Mouse (Mus musculus) left cerebral cortex, adult 8-10 months (tissue): ENCODE data around the gene Usp2. TPM values are rescaled to one million over a fixed set of nuclear protein-coding genes. Genes with fewer than 3 reads are reported as not detected.
A peak's percentile ranks its signal among the peaks of the same experiment; 100 is the strongest.

Experiments used
- DNase-seq, 2 experiments: peaks; one replicate each; pipeline ENCODE4 v3.0.0; 2022; ENCODE audit warnings: low spot score in 2 of 2
- total RNA-seq, 4 experiments: library from RNA; stranded (reverse); gene quantifications; 2 replicates each; pipeline ENCODE4 v1.2.4; 2022

The Usp2 gene
- total RNA-seq, 4 experiments from 2014 or later, result 118 to 172 (median 123) TPM

- DNase-seq, result no peak
Measured at GRCm38 (mm10) chr9:44046426-44046825, 20.4 kb upstream of the Usp2 start.

DNA sequence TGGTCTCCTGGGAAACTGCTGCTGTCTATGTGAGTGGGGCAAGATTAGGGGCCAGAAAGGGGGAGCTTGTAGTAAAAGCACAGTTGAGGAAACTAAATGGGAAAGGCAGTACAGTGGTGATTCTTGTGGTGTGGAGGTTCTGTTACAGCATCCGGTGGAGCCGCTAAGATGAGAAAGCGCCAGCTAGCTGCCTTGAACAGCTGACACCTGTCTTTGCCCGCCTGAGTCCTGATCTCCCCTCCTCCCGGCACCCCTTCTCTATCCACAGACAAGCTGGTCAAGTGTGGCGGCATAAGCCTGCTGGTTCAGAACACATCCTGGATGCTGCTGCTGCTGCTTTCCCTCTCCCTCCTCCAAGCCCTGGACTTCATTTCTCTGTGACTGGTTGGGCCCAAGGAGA lies 19.8 kb upstream of the Usp2 start:
- DNase-seq, result no peak

DNA sequence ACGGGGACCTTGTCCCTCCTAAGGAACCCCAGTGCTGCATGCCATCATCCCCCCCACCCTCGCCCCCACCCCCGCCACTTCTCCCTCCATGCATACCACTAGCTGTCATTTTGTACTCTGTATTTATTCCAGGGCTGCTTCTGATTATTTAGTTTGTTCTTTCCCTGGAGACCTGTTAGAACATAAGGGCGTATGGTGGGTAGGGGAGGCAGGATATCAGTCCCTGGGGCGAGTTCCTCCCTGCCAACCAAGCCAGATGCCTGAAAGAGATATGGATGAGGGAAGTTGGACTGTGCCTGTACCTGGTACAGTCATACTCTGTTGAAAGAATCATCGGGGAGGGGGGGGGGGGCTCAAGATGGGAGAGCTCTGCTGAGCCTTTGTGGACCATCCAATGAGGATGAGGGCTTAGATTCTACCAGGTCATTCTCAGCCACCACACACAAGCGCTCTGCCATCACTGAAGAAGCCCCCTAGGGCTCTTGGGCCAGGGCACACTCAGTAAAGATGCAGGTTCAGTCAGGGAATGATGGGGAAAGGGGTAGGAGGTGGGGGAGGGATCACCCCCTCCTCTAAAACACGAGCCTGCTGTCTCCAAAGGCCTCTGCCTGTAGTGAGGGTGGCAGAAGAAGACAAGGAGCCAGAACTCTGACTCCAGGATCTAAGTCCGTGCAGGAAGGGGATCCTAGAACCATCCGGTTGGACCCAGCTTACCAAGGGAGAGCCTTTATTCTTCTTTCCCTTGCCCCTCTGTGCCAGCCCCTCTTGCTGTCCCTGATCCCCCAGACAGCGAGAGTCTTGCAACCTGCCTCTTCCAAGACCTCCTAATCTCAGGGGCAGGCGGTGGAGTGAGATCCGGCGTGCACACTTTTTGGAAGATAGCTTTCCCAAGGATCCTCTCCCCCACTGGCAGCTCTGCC lies 19.0 kb upstream of the Usp2 start:
- no peak for DNase-seq

- DNase-seq, result peak in 1 of 2 experiments; percentile 49
Measured at GRCm38 (mm10) chr9:44048541-44049380, 18.1 kb upstream of the Usp2 start.

GRCm38 (mm10) chr9:44049381-44050165 lies 17.2 kb upstream of the Usp2 start:
- no peak for DNase-seq

DNA sequence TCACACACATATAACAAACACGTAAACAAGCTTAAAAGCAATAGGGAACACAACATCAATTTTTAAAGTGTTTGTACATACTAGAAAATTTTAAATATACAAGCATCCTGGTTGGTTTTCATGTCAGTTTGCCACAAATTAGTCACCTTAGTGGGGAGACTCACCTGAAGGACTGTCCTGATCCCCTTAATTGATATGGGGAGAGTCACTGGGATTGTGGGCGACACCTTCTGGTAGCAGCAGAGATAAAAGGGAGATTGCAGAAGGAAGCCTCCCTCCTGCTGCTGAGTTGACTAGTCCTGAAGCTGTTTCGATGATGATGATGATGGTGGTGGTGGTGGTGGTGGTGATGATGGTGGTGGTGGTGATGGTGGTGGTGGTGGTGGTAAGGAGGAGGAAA lies 14.0 kb upstream of the Usp2 start:
- no peak for DNase-seq

DNA sequence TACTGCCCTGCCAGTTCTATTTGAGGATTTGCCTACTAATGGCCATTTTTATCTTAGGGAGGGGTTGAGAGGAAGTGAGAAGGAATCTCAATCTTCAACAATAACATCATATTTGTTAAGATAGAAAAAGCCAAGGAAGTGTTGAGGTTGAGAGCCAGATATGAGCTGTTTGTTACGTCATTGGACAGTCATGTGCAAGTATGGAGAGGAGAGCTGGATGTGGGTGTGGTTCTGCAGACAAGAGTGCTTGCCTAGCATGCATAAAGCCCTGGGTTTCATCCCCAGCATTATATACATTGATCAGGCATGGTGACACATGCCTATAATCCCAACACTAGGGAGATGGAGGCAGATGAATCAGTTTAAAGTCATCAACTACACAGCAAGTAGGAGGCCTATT lies 12.9 kb upstream of the Usp2 start:
- DNase-seq, result no peak

DNA sequence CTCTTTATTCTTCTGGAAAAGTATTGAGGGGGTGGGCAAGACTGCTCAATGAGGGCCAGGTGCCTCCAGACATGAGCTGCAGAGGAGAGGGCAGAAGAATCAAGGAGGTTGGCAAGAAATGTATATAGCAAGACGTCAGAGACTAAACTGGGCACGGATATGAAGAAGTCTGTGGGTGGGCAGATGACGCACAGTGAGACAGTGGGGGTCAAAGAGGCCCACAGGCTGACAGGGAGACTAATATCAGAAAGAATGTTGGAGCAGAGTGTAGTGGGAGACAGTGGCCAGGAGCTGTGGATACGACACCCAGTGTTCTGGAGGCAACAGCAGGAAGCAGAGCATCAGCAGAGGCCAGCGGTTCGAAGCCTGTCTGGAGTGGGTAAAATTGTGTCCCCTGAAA lies 8.2 kb upstream of the Usp2 start:
- DNase-seq, result no peak

- no peak for DNase-seq
Measured at GRCm38 (mm10) chr9:44065177-44065576, 1.6 kb upstream of the Usp2 start.

GRCm38 (mm10) chr9:44067241-44067959 lies 579 bp downstream of the Usp2 start:
- no peak for DNase-seq

GRCm38 (mm10) chr9:44067960-44068330 lies 1.1 kb downstream of the Usp2 start:
- DNase-seq, result no peak

GRCm38 (mm10) chr9:44069252-44069651 lies 2.4 kb downstream of the Usp2 start:
- DNase-seq, result no peak

GRCm38 (mm10) chr9:44070113-44070843 lies 3.5 kb downstream of the Usp2 start:
- DNase-seq, result peak in 1 of 2 experiments; percentile 10

GRCm38 (mm10) chr9:44070844-44071231 lies 4.0 kb downstream of the Usp2 start:
- no peak for DNase-seq

DNA sequence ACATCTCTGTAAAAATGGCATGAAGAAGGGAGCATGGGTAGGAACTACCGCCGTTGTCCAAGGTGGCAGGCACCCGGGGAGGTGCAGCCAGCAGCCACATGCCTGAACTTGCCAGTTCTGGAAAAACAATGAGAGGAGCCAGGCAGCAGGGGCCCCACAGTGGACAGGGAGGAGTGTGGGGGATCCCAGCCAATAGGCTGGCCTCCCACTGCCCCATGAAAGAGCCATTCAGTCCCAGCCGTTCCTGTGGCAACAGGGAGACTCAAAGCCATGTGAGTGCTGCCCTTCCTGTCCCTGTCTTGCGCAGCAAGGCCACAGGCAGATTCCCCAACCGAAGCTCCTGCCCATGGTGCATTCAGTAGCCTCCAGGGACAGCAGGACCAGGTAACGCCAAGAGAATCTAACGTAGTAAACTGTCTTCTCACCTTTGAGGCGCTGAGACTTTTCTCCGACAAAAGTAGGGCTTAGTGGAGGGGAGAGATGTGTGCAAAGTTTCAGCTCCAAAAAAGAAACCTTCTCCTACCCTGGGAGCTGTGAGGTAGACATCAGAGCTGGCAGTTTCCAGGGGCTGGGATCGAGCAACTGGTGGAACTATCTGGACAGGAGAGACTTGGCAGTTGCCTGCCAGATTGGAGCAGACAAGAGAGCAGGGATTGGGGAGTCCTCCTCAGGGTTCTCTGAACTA lies 5.2 kb downstream of the Usp2 start:
- no peak for DNase-seq

DNA sequence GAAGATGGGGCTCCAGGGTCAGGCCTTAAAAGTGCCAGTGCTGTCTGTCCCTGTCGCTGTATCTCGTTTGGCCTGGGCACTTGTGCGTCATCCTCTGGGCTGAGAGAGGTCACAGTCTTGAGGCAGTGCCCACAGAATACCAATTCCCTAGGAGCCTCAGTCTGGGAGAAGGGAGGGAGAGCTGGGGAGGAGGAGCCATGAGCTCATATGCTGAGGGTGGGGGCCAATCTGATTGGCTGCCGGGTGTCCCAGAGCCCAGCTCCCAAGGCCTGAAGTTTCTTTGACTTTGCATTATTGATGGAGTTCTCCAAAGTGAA lies 5.7 kb downstream of the Usp2 start:
- DNase-seq, result no peak

GRCm38 (mm10) chr9:44073115-44073514 lies 6.3 kb downstream of the Usp2 start:
- DNase-seq, result no peak

DNA sequence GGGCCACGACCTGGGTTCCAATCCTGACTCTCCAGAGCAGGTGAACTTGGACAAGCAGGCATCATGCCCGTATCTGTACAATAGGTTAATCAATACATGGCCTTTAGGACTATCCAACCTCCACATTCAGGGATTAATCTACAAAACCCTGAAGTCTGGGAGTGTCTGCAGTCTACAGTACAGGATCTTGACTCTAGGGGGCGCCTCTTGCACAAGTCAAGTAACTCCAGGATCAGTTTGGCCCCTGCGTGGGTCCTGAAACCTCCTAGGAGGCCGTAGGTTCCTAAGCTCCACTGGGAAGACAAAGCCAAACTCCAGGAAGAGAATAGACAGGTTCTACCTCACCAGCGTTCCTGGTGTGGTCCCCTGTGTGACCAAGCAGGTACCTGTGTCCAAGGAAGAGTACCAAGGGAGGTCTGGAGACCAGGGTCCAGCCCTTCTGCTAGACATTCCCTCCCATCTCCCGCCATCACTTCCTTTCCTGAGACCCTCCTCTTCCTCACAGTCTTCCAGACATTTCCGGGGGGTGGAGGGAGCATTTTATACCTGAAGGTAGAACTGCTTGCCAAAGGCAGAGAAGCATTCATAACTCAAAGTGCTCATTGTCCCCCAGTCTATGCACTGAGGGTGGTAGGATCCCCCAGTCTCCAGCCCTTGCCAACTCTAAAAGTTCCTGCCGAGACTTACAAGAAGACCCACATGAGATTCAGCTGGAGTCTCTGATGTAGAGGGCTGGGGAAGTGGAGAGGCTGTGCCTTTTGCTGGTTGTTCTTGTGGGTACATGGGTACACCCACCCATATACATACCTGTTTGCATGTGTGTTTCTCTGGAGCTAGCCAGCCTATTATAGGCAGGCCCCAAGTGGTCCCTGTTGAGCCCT lies 7.8 kb downstream of the Usp2 start:
- DNase-seq, result no peak
